Mouse (Mus musculus): ENCODE data around the gene Timm17a.
A peak's percentile ranks its signal among the peaks of the same experiment; 100 is the strongest.

The Timm17a gene

GRCm38 (mm10) chr1:135280646-135281045 is 32.9 kb downstream of the Timm17a start:
- no peak for DNase-seq (ENCODE audit: low spot score)

- no peak for DNase-seq (ENCODE audit: low spot score)
Observed at GRCm38 (mm10) chr1:135271371-135271770, 42.2 kb downstream of the Timm17a start.

- no peak for DNase-seq (ENCODE audit: low spot score)
Observed at GRCm38 (mm10) chr1:135267663-135268446, 45.7 kb downstream of the Timm17a start.

GRCm38 (mm10) chr1:135265834-135266233 is 47.7 kb downstream of the Timm17a start:
- no peak for DNase-seq (ENCODE audit: low spot score)

- DNase-seq (ENCODE audit: low spot score), result no peak
Observed at GRCm38 (mm10) chr1:135263316-135263715, 50.3 kb downstream of the Timm17a start.

- no peak for DNase-seq (ENCODE audit: low spot score)
Observed at GRCm38 (mm10) chr1:135262329-135262728, 51.2 kb downstream of the Timm17a start.

- DNase-seq (ENCODE audit: low spot score), result no peak
Observed at GRCm38 (mm10) chr1:135260931-135261330, 52.6 kb downstream of the Timm17a start.

GRCm38 (mm10) chr1:135259128-135259436 is 54.5 kb downstream of the Timm17a start:
- DNase-seq (ENCODE audit: low spot score), result peak; percentile 96

- DNase-seq (ENCODE audit: low spot score), result peak; percentile 85
Observed at GRCm38 (mm10) chr1:135258380-135259127, 55.0 kb downstream of the Timm17a start, which contains the start of gene Elf3. Gene Elf3, minus strand, starts transcription at chr1:135258568.

GRCm38 (mm10) chr1:135256299-135256698 is 57.3 kb downstream of the Timm17a start:
- no peak for DNase-seq (ENCODE audit: low spot score)

GRCm38 (mm10) chr1:135252854-135253253 is 60.7 kb downstream of the Timm17a start:
- peak; percentile 27 for DNase-seq (ENCODE audit: low spot score)

GRCm38 (mm10) chr1:135251405-135251804 is 62.2 kb downstream of the Timm17a start:
- DNase-seq (ENCODE audit: low spot score), result peak; percentile 19

- DNase-seq (ENCODE audit: low spot score), result no peak
Observed at GRCm38 (mm10) chr1:135250706-135251105, 62.9 kb downstream of the Timm17a start.

- peak; percentile 41 for DNase-seq (ENCODE audit: low spot score)
Observed at GRCm38 (mm10) chr1:135248434-135248850, 65.1 kb downstream of the Timm17a start.
